Mouse (Mus musculus) heart, postnatal 14 days (tissue): ENCODE results near the gene Rpl22l1. TPM values are rescaled to one million over a fixed set of nuclear protein-coding genes. Genes with fewer than 3 reads are reported as not detected.
"Not testable (repeated sequence)": the region's sequence is repeated elsewhere in the genome, so short reads cannot be mapped to it uniquely, and the experiment has no call there.

Experiments
- DNase-seq, 2 experiments: peaks; one replicate each; pipeline ENCODE4 v3.0.0; 2021 to 2022
- intact Hi-C: fragments of 180-260 bp; cut with DNase I; formaldehyde crosslinking; loops from one replicate; pipeline ENCODE4 v1.15.1; 2025
- long read RNA-seq, 2 experiments: library from polyadenylated mRNA; stranded (forward); transcript quantifications; one replicate each; pipeline ENCODE4 v2.0.0; 2021
- total RNA-seq, 2 experiments: library from RNA; stranded (reverse); gene quantifications; 2 replicates each; pipeline ENCODE4 v1.2.3; 2021

Gene Rpl22l1
- 100 to 1,000 TPM; 106 to 110 TPM for total RNA-seq
- long read RNA-seq, experiment 1, transcript Rpl22l1-201 (4 exons, 552 nt), result minor isoform, 16 of 52 reads
- long read RNA-seq, experiment 1, transcript Rpl22l1-206 (4 exons, 525 nt), result major isoform, 33 of 52 reads
- long read RNA-seq, experiment 1, partial matches to known transcripts, result 0 of 52 reads
- long read RNA-seq, experiment 1, other reads (novel, unspliced or antisense), result 2 of 52 reads
- long read RNA-seq, experiment 2, transcript Rpl22l1-201 (4 exons, 552 nt), result minor isoform, 10 of 46 reads
- long read RNA-seq, experiment 2, transcript Rpl22l1-206 (4 exons, 525 nt), result major isoform, 32 of 46 reads
- long read RNA-seq, experiment 2, partial matches to known transcripts, result 0 of 46 reads
- long read RNA-seq, experiment 2, other reads (novel, unspliced or antisense), result 0 of 46 reads

DNA sequence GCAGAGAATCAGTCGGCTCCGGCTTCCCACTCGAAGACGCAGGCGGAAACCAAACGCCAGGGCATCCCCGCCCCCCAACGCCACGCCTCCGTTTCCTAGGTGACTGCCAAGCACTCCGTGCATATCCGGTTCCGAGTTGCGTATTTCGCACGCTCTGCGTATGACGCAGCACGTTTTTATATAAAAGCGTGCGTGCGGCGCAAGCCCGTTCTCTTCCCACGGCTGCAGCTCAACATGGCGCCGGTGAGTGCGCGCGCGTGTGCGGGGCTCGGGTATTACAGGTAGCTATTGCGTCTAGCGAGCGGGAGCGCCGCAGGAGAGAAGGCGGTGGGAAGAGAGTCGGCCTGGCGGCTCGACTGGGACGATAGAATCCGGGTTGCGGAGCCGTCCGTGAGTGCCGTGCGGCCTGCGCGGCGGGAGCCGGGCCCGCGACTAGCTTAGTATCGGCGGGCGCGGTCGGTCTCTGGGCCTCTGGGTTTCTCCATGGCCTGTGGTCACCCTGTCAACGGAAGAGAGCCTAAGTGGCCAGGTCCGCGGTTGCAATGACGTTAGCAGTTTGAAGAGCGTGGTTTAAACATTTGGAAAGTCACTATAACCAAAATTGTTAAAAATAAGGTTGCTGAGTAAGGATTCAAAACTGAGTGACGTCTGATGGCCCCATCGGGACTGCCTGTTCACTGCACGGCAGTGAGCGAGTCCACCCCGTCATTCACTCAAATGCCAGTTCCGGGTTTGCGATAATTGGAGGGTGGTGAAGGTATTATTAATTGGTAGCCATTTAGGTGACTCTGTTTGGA is at the start of gene Rpl22l1:
Rpl22l1 (plus strand) TSS at position 136 of the 797 bp plus-strand sequence.
- DNase-seq, result peak; percentile 97 to 99
- intact Hi-C loops, result loop anchor here (10.0 kb wide), 1 partner anchor 1789 kb away; the partner anchor contains the start of gene Actrt3

- DNase-seq, result no peak
- intact Hi-C loops, result no loop called here
These were observed 49.8 kb upstream of the Rpl22l1 start for GRCm38 (mm10) chr3:28755477-28755876.

DNA sequence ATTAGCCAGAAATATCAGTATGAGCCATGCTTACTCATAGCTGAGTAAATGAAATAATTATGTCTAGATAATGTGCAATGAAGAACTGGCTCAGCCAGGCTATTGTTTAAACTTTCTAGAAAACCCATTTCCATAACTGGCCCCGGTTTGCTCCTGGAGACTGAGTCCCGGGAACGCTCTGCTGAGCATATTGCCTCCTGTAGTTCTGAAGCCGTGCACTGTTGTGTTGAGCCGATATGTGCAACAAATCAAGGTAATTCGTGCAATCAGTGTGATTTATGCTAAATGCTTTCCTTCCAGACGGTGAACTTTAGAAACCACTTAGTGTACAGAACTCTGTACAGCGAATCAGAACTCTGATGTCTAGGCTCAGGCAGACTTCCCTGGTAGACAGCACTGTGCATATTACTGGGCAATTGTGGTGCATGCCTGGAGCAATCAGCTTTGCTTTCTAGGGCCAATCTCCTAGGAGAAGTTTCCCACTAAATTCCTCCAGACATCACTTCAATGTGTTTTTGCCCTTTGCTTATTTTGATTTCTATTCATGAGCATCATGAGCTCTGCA is 43.9 kb upstream of the Rpl22l1 start:
- intact Hi-C loops, result no loop called here
- DNase-seq, result no peak

GRCm38 (mm10) chr3:28766935-28767334 is 38.3 kb upstream of the Rpl22l1 start:
- no peak for DNase-seq
- intact Hi-C loops, result no loop called here

- no peak for DNase-seq
- intact Hi-C loops, result no loop called here
These were observed 37.0 kb upstream of the Rpl22l1 start for GRCm38 (mm10) chr3:28768222-28768621.

DNA sequence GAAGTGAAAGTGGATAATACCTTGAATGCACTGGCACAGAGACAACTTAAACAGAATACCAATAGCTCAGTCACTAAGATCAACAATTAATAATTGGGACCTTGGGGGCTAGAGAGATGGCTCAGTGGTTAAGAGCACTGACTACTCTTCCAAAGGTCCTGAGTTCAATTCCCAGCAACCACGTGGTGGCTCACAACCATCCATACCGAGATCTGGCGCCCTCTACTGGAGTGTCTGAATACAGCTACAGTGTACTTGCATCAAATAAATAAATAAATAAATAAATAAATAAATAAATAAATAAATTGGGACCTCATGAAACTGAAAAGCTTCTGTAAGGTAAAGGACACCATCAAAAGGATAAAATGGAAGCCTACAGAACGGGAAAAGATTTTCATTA is 32.3 kb upstream of the Rpl22l1 start:
- intact Hi-C loops, DNase-seq: not testable (repeated sequence)

- no peak for DNase-seq
These were observed 29.9 kb upstream of the Rpl22l1 start for GRCm38 (mm10) chr3:28775361-28775760.

GRCm38 (mm10) chr3:28775958-28776357 is 29.3 kb upstream of the Rpl22l1 start:
- no peak for DNase-seq
- intact Hi-C loops, result no loop called here

More at GRCm38 (mm10) chr3:28775361-28775760, 29.9 kb upstream of the Rpl22l1 start:
- intact Hi-C loops, result no loop called here

DNA sequence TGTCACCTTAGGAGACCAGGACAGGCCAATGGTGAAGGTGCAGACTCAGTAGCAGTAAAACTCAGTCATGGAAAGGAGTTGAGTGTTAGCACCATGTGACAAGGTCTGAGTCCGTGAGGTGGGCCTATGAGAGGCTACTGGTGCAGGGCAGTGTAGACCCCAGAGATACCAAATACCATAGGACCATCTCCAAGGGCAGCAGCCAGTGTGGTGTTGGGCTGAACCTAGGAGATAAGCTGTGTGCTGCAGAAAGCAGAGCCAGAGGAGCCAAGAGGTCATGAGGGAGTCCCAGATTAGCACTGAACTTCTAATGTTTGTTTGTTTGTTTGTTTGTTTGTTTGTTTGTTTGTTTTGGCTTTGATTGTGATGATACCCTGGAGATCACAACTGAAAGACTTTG is 28.7 kb upstream of the Rpl22l1 start:
- no peak for DNase-seq

GRCm38 (mm10) chr3:28780511-28780910 is 24.7 kb upstream of the Rpl22l1 start:
- no peak for DNase-seq
- intact Hi-C loops, result no loop called here

More for the DNA sequence above, 28.7 kb upstream of the Rpl22l1 start:
- intact Hi-C loops, result no loop called here

GRCm38 (mm10) chr3:28780994-28781393 is 24.2 kb upstream of the Rpl22l1 start, which contains the start of gene Eif5a2:
Gene Eif5a2, plus strand, starts transcription at chr3:28781276.
- peak; percentile 90 to 93 for DNase-seq
- intact Hi-C loops, result no loop called here

- intact Hi-C loops, result no loop called here
- no peak for DNase-seq
These were observed 23.8 kb upstream of the Rpl22l1 start for GRCm38 (mm10) chr3:28781422-28781821.

- intact Hi-C loops, result no loop called here
- DNase-seq, result no peak
These were observed 23.4 kb upstream of the Rpl22l1 start for GRCm38 (mm10) chr3:28781848-28782247.

DNA sequence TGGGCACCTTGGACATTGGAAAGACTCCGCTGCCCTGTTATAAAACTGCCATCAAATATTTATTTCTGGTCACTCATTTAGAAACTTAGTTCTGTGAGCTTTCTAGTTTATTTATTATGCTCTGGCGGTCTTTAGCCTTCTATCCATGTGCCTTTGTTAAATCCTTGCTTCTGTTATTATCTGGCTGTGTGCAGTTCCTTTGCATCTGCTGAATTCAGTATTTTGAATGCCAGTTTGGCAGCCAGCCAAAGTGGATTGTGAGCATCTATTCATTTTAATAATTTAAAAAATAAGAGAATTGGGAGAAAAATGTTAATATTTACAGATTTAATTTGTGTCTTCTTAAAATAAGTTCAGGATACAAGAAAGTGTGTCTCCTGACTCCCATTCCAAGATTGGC is 21.1 kb upstream of the Rpl22l1 start:
- DNase-seq, result no peak
- intact Hi-C loops, result no loop called here

DNA sequence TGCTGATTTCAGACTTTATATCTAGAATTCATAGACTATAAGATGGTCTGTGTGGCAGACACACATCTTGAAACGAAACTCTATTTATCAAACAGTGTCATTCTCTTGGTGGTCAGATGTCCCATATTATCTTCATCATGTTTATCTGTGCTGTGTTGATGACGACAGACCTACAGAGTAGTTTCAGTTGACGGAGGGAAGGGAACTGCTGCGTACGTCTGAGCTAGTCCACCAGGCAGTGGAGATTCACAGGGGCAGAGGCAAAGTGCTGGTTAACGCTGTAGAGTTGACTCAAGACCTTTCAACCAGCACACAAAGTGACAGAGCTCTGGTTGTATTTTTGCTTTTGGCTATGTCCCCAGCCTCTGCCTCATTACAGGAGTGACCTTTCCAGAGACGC is 10.4 kb upstream of the Rpl22l1 start:
- no peak for DNase-seq
- intact Hi-C loops, result no loop called here

DNA sequence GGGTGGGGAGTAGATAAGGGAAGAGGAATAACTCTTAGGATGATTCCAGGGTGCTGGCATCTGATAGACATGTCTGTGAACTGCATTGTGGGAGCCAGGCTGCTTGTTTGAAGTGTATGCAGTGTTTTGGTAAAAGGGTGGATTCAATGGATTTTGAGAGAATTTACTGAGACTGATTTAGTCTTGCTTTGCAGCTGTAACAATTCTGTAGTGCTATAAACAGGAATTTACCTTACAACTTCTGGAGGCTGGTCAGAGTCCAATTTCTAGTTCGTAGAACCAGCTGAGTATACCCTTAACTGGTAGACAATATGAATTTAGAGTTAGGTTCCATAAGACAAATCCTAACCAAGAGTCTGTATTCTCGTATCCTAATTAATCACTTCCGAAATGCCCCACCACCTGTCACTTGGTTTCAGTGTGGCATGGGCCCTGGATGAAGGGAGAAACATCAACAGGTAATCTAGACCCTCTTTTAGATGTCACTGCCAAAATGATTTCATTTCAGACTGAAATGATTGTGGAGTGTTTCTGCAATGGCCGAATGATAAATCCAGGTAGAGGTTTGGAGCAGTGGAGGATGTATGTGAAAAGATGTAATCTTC is 2.9 kb downstream of the Rpl22l1 start:
- intact Hi-C loops, result loop anchor here (10.0 kb wide), 1 partner anchor 1787 kb away; the partner anchor contains the start of gene Actrt3
- no peak for DNase-seq

- DNase-seq, result no peak
- intact Hi-C loops, result no loop called here
These were observed 6.2 kb downstream of the Rpl22l1 start for GRCm38 (mm10) chr3:28811441-28811840.

DNA sequence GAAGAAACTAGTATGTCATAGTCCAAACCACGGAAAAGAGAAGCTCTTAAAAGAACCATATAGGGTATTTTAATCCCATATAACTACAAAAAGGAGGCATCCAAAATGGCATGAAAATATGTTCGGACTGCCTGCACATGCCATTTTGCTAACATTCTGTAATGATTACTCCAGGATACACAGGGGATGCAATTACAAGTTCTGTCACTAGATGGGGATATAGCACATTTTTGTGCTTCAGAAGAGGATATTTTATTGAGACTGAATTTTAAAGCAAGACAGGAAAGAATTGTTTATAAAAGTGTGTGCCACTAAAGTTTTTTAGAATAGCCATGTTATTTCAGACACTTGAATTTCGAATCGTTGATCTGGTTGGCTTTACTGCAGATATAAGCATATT is 9.1 kb downstream of the Rpl22l1 start:
- peak in 1 of 2 experiments; percentile 16 for DNase-seq
- intact Hi-C loops, result loop anchor here (1.0 kb wide), 1 partner anchor 154 kb away; no protein-coding TSS in a partner anchor

DNA sequence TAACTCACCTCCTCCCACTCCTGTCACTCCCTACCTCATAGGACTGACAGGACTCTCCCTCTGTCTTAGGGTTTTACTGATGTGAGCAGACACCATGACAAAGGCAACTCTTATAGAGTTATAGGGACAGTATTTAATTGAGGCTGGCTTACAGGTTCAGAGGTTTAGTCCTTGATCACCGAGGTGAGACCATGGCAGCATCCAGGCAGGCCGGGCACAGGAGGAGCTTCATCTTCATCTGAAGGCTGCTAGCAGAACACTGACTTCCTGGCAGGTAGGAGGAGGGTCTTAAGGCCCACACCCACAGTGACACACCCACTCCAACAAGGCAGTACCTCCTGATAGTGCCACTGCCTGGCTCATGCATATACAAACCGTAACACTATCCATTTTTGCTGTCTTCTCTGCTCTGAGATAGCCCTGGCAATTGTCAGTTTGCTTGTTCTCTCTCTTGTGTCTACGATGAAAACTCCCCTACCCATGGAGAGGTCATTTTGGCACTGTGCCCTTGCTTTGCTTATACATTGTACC is 10.8 kb downstream of the Rpl22l1 start:
- intact Hi-C loops, result no loop called here

GRCm38 (mm10) chr3:28826272-28826671 is 21.0 kb downstream of the Rpl22l1 start:
- intact Hi-C loops, result no loop called here
- DNase-seq, result no peak

More for the DNA sequence above, 10.8 kb downstream of the Rpl22l1 start:
- no peak for DNase-seq
